Mouse (Mus musculus) intestine, embryonic 14.5 days (tissue): ENCODE results near the gene Cntn1. TPM values are rescaled to one million over a fixed set of nuclear protein-coding genes. Genes with fewer than 3 reads are reported as not detected.

ENCODE experiments used
- ATAC-seq: fragments of 200-750 bp; cut with Nextera tagmentation; replicated peaks from 2 replicates; pipeline ENCODE4 v1.8.0; 2017; ENCODE audit warnings: low read depth, moderate number of reproducible peaks, moderate TSS enrichment, moderate library complexity; ENCODE audit not compliant: low FRiP score, low TSS enrichment
- DNase-seq: peaks from one replicate; pipeline ENCODE4 v3.0.0-alpha.2; 2018; ENCODE audit warnings: low spot score
- H3K27ac ChIP-seq: fragments of 300-500 bp; sonication (generic); 2 replicates; pipeline ENCODE4 v1.5.1; 2014; ENCODE audit warnings: low read depth, mild to moderate bottlenecking, control low read depth
- H3K27me3 ChIP-seq: fragments of 300-500 bp; sonication (generic); replicated peaks from 2 replicates; pipeline ENCODE4 v1.6.1; 2014; ENCODE audit warnings: low read length, control low read depth; ENCODE audit not compliant: control insufficient read depth, insufficient read depth
- H3K36me3 ChIP-seq: fragments of 300-500 bp; sonication (generic); 2 replicates; pipeline ENCODE4 v1.6.1; 2014; ENCODE audit warnings: low read length, control low read depth; ENCODE audit not compliant: control insufficient read depth, insufficient read depth
- H3K4me1 ChIP-seq: fragments of 300-500 bp; sonication (generic); replicated peaks from 2 replicates; pipeline ENCODE4 v1.6.1; 2014; ENCODE audit warnings: low read length, control low read depth, mixed read lengths; ENCODE audit not compliant: control insufficient read depth, insufficient read depth
- H3K4me2 ChIP-seq: fragments of 300-500 bp; sonication (generic); 2 replicates; pipeline ENCODE4 v1.6.1; 2014; ENCODE audit warnings: low read length
- H3K4me3 ChIP-seq: fragments of 300-500 bp; sonication (generic); 2 replicates; pipeline ENCODE4 v1.5.1; 2014; ENCODE audit warnings: low read depth, low read length, control low read depth, mixed read lengths
- H3K9ac ChIP-seq: fragments of 300-500 bp; sonication (generic); 2 replicates; pipeline ENCODE4 v1.6.1; 2014; ENCODE audit warnings: mild to moderate bottlenecking, low read length
- H3K9me3 ChIP-seq: fragments of 300-500 bp; sonication (generic); 2 replicates; pipeline ENCODE4 v1.6.1; 2016; ENCODE audit warnings: low read length, control low read depth; ENCODE audit not compliant: control insufficient read depth
- WGBS: fragments of 180-500 bp; shearing (Covaris S2); extraction: QIAGEN DNeasy Blood & Tissue Kit; methylation state at CpG from one replicate; pipeline ENCODE4 v1.1.7; 2014; 5-methylcytosine and 5-hydroxymethylcytosine counted together
- polyA plus RNA-seq: library from polyadenylated mRNA; unstranded; fragments of >200 nt; fragmentation: Nextera tagmentation; extraction: Ambion mirVana; gene quantifications from 2 replicates; pipeline ENCODE4 v1.2.1, GENCODE M21; 2014

Cntn1 gene
- polyA plus RNA-seq, 1 experiment from 2014 or later: 2.4 TPM

DNA sequence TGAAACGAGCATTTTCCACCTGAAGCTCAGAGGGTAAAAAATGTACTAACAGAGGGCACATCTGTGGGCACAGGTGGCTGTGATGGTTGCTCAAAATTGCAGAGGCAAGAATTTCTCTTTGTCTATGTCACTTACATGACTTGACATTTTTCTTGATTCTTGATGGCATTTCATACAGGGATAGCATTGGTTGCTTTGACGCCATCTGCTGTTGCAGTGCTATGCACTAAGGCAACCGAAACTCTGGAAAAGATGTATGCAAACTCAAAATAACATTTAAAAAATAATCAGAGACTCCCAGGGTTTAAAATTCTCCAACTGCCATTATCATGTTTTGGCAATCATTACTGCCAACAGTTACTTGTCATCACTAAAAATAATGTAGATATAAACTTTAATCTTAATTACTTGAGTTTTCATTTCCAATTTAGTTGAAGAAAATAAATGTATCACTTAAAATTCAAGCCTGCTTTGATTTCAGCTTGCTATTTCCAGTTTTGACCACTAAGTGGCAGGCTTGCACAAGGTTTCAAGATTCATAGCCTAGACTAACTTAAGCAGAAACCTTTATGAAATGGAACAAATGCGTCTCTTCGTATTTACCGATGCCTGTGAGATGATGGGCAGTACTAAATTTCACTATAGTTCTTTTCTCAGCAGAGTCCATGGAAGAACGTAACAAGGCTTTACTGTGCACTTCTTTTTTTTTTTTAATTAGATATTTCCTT lies 214.2 kb downstream of the Cntn1 start:
- no peak overlapping the region for H3K27ac ChIP-seq
- H3K4me1 ChIP-seq: no peaks in the 10 kb centered on the region
- 32% methylated on average over 7 of the region's 7 CpGs for WGBS
- H3K36me3 ChIP-seq: no peaks in the 10 kb centered on the region
- no peak overlapping the region for H3K9ac ChIP-seq
- no peak for ATAC-seq
- H3K4me3 ChIP-seq: no peak overlapping the region
- no peaks in the 10 kb centered on the region for H3K9me3 ChIP-seq
- no peaks in the 10 kb centered on the region for H3K27me3 ChIP-seq
- H3K4me2 ChIP-seq: no peak overlapping the region
- DNase-seq: peak; percentile 77

DNA sequence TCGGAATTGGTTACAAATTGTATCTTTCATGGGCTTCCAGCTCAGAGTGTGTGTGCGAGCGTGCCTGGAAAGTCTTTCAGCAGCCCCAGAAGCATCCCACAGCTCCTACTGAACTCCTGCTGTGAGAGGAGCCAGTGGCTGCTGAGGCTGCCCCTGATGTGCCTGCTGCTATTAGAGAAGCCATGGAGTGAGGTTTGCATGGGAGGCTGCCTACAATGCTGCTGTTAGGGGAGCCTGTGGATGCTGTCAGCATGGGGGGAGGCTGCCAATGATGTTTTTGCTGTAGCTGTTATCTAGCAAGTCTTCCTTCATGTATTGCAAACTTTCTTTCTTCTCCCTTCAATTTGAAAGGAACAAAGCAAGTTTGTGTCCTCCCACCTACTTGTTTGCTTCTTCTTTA lies 217.4 kb downstream of the Cntn1 start:
- WGBS: 62% methylated on average over 3 of the region's 3 CpGs
- ATAC-seq (no peak), DNase-seq (no peak)

DNA sequence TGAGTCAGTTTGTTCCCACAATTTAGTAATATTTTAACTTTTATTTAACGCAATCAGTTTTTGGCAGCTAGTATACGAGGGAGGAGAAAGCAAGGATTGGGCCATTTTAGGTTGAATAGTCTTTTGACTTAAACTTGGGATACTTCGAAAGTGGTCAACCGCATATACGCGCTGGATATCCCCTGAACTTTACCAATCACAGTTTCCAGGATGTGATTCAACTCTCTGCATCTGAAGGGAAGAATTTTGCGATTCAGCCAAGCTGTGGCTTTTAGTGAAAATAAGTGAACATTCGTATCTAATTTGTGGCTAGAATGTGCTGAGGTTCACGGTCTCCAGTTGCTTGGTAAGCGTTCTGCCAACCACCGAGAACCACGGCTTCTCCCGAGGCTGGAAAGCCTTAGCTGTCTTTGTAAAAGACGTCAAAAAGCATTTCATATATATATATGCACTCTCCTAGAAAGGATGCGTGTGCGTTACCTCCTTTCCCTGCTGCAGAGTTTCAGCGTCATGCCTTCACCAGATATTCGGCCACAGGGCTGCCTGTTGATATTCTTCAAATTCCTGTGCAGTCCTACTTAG lies 217.9 kb downstream of the Cntn1 start:
- ATAC-seq: no peak
- Histone ChIP-seq H3K9me3 (no peaks in the 10 kb centered on the region), H3K27me3 (no peaks in the 10 kb centered on the region), H3K27ac (no peak overlapping the region), H3K4me2 (no peak overlapping the region), H3K9ac (no peak overlapping the region), H3K4me1 (no peaks in the 10 kb centered on the region), H3K4me3 (no peak overlapping the region), H3K36me3 (no peaks in the 10 kb centered on the region)
- WGBS: 82% methylated on average over 18 of the region's 18 CpGs
- DNase-seq: no peak

More for the DNA sequence above, 217.4 kb downstream of the Cntn1 start:
- Histone ChIP-seq H3K27me3 (no peaks in the 10 kb centered on the region), H3K27ac (no peak overlapping the region), H3K4me3 (no peak overlapping the region), H3K4me1 (no peaks in the 10 kb centered on the region), H3K4me2 (no peak overlapping the region), H3K9me3 (no peaks in the 10 kb centered on the region), H3K9ac (no peak overlapping the region), H3K36me3 (no peaks in the 10 kb centered on the region)

DNA sequence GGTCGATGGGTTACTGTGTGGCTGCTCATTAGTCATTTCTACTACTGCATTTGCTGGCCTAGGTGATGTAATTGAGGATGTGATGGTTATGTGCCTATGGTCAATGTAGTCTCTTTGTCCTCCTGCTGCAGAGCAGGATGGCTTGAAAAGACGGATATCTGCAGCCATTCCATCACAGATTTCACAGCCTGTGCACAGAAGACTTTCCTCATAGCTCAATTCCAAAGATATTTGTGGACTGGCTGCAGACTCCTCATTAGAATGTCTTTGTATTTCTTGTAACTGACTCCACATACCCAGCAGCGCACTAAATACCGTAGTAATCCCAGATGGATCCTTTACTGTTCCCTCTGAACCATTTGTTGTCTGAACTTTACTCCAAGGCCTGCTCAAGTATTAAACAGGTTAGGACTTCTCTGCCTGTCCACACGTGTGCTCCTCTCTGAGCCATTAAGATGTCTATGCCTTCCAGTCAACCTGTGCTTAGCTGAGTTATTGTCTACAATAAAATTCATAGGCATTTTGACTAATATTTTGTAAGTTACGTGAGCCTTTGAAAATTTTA lies 220.9 kb downstream of the Cntn1 start:
- Histone ChIP-seq H3K9me3 (no peaks in the 10 kb centered on the region), H3K9ac (no peak overlapping the region), H3K36me3 (no peaks in the 10 kb centered on the region), H3K4me3 (no peak overlapping the region), H3K27me3 (no peaks in the 10 kb centered on the region), H3K4me2 (no peak overlapping the region), H3K4me1 (no peaks in the 10 kb centered on the region), H3K27ac (no peak overlapping the region)
- 76% methylated on average over 6 of the region's 6 CpGs for WGBS
- ATAC-seq (no peak), DNase-seq (no peak)

DNA sequence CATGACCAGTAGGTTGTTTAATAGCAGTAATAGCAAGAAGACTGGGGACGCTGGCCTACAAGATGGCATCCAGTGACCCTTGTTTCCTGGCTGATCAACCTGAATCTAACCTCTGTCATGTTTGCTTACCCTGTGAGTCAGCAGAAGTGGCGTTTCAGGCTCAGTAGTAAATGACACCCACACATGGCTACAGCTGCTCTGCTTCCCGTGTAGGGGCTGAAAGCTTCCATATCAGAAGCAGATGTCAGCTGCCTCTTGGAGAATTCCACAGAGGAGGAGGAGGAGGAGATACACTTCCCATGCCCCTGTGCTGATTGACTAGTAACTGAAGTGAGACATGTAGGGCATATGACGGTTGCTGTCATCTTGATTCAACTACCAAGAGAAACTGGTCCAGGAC lies 225.9 kb downstream of the Cntn1 start:
- WGBS: 49% methylated on average over 4 of the region's 4 CpGs

DNA sequence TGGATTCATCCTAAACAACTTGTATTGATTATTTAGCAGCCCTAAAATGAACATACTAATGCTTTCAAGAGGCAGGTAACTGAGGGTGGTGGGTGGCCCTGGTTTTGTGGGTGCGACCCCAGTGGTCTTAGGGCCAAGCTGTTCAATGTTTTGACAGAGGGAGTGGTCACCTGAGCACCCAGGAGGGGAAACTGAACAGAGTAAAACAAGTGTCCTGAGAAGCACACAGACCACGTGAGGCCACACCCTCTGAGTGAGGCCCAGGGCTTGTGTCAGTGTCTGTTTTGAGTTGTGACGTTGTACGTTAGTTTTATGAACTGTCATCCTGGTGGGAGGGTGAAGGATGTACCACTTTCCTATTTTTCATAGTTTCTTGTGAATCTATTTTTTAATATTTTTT lies 227.0 kb downstream of the Cntn1 start:
- H3K9ac ChIP-seq: no peak overlapping the region
- H3K4me2 ChIP-seq: no peak overlapping the region
- no peak overlapping the region for H3K27ac ChIP-seq
- 81% methylated on average over 4 of the region's 4 CpGs for WGBS
- DNase-seq (no peak), ATAC-seq (no peak)
- H3K27me3 ChIP-seq: no peaks in the 10 kb centered on the region
- no peaks in the 10 kb centered on the region for H3K4me1 ChIP-seq
- H3K4me3 ChIP-seq: no peak overlapping the region
- H3K36me3 ChIP-seq: no peaks in the 10 kb centered on the region
- H3K9me3 ChIP-seq: no peaks in the 10 kb centered on the region

More for the DNA sequence above, 225.9 kb downstream of the Cntn1 start:
- H3K9me3 ChIP-seq: no peaks in the 10 kb centered on the region
- H3K4me3 ChIP-seq: no peak overlapping the region
- no peak for ATAC-seq
- no peaks in the 10 kb centered on the region for H3K27me3 ChIP-seq
- no peaks in the 10 kb centered on the region for H3K4me1 ChIP-seq
- H3K36me3 ChIP-seq: no peaks in the 10 kb centered on the region
- no peak overlapping the region for H3K9ac ChIP-seq
- H3K4me2 ChIP-seq: no peak overlapping the region
- no peak overlapping the region for H3K27ac ChIP-seq
- no peak for DNase-seq

DNA sequence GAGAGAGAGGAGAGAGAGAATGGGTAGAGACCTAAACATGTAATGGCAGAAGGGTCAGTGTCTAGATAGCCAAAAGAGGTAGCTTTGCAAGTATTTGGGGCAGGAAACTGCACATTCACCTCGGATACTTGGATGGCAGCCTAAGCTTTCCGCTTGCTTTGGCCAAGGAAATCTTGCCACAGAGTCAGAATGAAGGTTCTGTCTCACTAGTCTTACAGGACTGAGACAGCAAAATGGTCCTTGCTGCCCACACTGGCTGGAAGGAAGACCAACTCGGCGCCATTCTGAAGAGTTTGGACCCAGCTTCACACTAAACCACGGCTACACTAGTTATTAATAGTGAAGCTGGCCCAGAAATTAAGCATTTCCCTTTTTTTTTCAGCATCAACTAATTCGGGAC lies 230.0 kb downstream of the Cntn1 start:
- no peak overlapping the region for H3K4me2 ChIP-seq
- H3K9me3 ChIP-seq: no peaks in the 10 kb centered on the region
- H3K4me1 ChIP-seq: no peaks in the 10 kb centered on the region
- H3K9ac ChIP-seq: no peak overlapping the region
- ATAC-seq (no peak), DNase-seq (no peak)
- no peak overlapping the region for H3K27ac ChIP-seq
- H3K4me3 ChIP-seq: no peak overlapping the region
- H3K36me3 ChIP-seq: no peaks in the 10 kb centered on the region
- 95% methylated on average over 6 of the region's 6 CpGs for WGBS
- H3K27me3 ChIP-seq: no peaks in the 10 kb centered on the region

DNA sequence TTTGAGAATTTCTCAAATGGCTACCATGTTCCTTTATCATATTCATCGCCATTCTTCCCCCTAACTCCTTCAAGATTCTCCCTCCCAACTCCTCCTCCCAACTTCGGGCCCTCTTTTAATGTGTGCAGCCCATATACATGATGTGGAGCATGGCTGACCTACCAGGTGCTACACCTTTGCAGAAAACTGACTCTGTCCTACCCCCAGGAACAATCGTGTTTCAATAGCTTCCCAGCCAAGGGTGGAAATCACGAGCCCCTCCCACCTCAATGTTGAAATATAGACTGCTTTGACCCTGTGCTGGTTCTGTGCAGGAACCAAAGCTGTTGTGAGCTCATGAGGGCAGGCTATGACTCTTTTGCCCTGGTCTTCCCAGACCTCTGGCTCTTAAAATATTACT lies 236.7 kb downstream of the Cntn1 start:
- no peak for DNase-seq
- ATAC-seq: no peak
- Histone ChIP-seq H3K9ac (no peak overlapping the region), H3K4me2 (no peak overlapping the region), H3K36me3 (no peaks in the 10 kb centered on the region), H3K4me3 (no peak overlapping the region), H3K27me3 (no peaks in the 10 kb centered on the region), H3K4me1 (no peaks in the 10 kb centered on the region), H3K9me3 (no peaks in the 10 kb centered on the region), H3K27ac (no peak overlapping the region)
- WGBS: 85% methylated on average over 4 of the region's 4 CpGs

DNA sequence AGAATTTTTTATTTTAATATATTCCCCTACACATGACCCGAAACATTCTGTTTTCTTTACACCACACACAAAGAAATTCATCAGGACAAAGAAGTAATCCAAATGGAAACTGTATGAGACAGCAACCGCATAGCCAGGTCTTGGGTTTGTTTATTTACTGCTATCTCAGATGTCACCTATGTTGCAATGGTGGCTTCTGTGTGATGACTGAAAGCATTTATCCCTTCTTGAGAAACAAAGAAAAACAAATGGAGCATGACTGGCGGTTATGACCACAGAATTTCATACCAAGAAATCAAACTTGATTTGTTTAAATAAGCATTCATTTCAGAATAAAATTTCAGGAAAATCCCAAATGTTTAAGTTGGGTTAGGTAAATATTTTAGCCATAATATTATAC lies 245.5 kb downstream of the Cntn1 start:
- Histone ChIP-seq H3K9ac (no peak overlapping the region), H3K27me3 (no peaks in the 10 kb centered on the region), H3K4me2 (no peak overlapping the region), H3K36me3 (no peaks in the 10 kb centered on the region), H3K4me1 (no peaks in the 10 kb centered on the region), H3K4me3 (no peak overlapping the region), H3K9me3 (no peaks in the 10 kb centered on the region), H3K27ac (no peak overlapping the region)
- ATAC-seq (no peak), DNase-seq (no peak)
- WGBS: 84% methylated on average over 3 of the region's 3 CpGs
